Mouse (Mus musculus): Measurements from ENCODE around the gene 4921524J17Rik. TPM values are rescaled to one million over a fixed set of nuclear protein-coding genes. Genes with fewer than 3 reads are reported as not detected.

Gene 4921524J17Rik
- polyA plus RNA-seq, 1 experiment, result 57.7 TPM

DNA sequence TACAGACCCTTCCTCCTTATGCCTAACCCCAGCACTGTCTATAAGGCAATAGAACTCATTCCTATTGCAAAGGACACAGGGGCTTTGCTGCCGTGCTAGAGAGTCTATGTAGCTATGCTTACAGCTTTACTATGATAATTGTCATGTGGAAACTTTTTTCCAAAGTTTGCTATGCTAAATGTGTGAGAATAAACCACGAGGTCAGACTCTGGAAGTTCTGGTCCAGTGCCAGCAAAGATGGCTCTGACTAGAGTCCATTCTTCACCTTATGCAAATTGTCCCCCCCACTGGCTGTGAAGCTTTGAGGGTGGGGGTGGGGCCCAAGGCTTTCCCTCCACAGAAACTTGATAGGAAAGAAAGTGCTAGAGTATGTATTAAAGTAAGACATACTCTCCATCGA, 56.1 kb downstream of the 4921524J17Rik start:
- H3K36me3 ChIP-seq (ENCODE audit: control insufficient read depth, insufficient read depth, low read length, poor library complexity, severe bottlenecking), result no peaks in the 10 kb centered on the region
- no peak for TF ChIP-seq CTCF (IDR thresholded peaks at IDR 0.05; ENCODE audit: low read depth, low read length)
- TF ChIP-seq EP300 (IDR thresholded peaks at IDR 0.05; ENCODE audit: insufficient read depth, low read depth, low read length), result no peak
- TF ChIP-seq POLR2A (IDR thresholded peaks at IDR 0.05; ENCODE audit: insufficient read depth, low read length), result no peak
- H3K4me3 ChIP-seq (ENCODE audit: low read depth, low read length), result no peak overlapping the region
- H3K9me3 ChIP-seq (replicated peaks; ENCODE audit: control insufficient read depth, insufficient read depth, low read length, poor library complexity, severe bottlenecking), result no peaks in the 10 kb centered on the region
- no peaks in the 10 kb centered on the region for H3K4me1 ChIP-seq (ENCODE audit: control insufficient read depth, insufficient read depth, low read length)
- H3K27me3 ChIP-seq (ENCODE audit: control insufficient read depth, insufficient read depth, low read length, poor library complexity, severe bottlenecking), result 0 out of 2 replicates have a peak, but pooled peaks cover 2% of the 10 kb centered on the region
- no peak overlapping the region for H3K27ac ChIP-seq (ENCODE audit: insufficient read depth, low read length)
- no peak overlapping the region for H3K9ac ChIP-seq (ENCODE audit: low read depth, poor library complexity, severe bottlenecking)

DNA sequence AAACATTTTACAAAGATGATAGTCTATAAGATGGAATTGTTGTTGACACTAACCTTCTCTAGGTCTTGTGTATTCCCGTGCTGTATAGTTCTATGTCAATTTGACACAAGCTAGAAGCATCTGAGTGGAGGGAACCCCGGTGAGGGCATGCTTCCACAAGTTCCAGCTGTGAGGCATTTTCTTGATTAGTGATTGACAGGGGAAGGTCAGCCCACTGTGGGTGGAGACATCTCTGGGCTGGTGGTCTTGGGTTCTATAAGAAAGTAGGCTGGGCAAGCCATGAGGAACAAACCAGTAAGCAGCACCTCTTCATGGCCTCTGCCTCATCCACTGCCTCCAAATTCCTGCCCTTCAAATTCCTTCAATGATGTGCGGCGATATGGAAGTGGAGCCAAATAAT, 58.3 kb downstream of the 4921524J17Rik start:
- TF ChIP-seq POLR2A (IDR thresholded peaks at IDR 0.05; ENCODE audit: insufficient read depth, low read length) (no peak), CTCF (IDR thresholded peaks at IDR 0.05; ENCODE audit: low read depth, low read length) (no peak), EP300 (IDR thresholded peaks at IDR 0.05; ENCODE audit: insufficient read depth, low read depth, low read length) (no peak)
- Histone ChIP-seq H3K4me1 (ENCODE audit: control insufficient read depth, insufficient read depth, low read length) (no peaks in the 10 kb centered on the region), H3K9ac (ENCODE audit: low read depth, poor library complexity, severe bottlenecking) (no peak overlapping the region), H3K4me3 (ENCODE audit: low read depth, low read length) (no peak overlapping the region), H3K9me3 (replicated peaks; ENCODE audit: control insufficient read depth, insufficient read depth, low read length, poor library complexity, severe bottlenecking) (no peaks in the 10 kb centered on the region), H3K36me3 (ENCODE audit: control insufficient read depth, insufficient read depth, low read length, poor library complexity, severe bottlenecking) (no peaks in the 10 kb centered on the region), H3K27me3 (ENCODE audit: control insufficient read depth, insufficient read depth, low read length, poor library complexity, severe bottlenecking) (0 out of 2 replicates have a peak, but pooled peaks cover 2% of the 10 kb centered on the region), H3K27ac (ENCODE audit: insufficient read depth, low read length) (no peak overlapping the region)

DNA sequence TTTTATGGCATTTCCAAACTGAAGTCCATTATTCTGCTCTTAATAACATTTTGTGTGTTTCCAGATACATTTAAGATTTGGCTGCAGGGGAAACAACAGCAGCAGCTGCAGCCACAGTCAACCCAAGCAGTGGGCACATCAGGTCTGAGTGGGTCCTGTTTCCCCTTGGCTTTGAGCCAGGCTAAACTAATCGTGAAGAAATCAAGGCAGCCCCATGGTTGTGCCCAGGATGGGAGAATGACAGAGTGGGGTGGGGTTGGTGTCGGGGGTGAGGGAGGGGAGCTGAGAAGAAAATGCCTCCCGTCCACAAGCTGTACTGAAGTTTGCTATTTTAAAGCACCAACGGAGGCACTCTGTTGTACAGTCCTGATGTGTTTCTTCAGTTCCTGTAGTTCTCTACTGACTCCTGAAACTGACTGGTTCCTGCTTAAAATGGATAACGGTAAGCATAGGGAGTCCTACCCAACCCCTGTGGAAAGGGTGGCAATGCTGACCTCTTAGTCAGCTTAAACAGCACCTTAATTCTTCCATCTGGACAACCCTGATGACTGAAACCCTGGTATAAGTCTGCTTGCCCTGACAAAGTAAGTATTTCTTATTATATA, 59.1 kb downstream of the 4921524J17Rik start:
- no peaks in the 10 kb centered on the region for H3K4me1 ChIP-seq (ENCODE audit: control insufficient read depth, insufficient read depth, low read length)
- H3K4me3 ChIP-seq (ENCODE audit: low read depth, low read length), result no peak overlapping the region
- TF ChIP-seq POLR2A (IDR thresholded peaks at IDR 0.05; ENCODE audit: insufficient read depth, low read length) (no peak), CTCF (IDR thresholded peaks at IDR 0.05; ENCODE audit: low read depth, low read length) (no peak), EP300 (IDR thresholded peaks at IDR 0.05; ENCODE audit: insufficient read depth, low read depth, low read length) (no peak)
- H3K9ac ChIP-seq (ENCODE audit: low read depth, poor library complexity, severe bottlenecking), result no peak overlapping the region
- H3K9me3 ChIP-seq (replicated peaks; ENCODE audit: control insufficient read depth, insufficient read depth, low read length, poor library complexity, severe bottlenecking), result no peaks in the 10 kb centered on the region
- no peaks in the 10 kb centered on the region for H3K36me3 ChIP-seq (ENCODE audit: control insufficient read depth, insufficient read depth, low read length, poor library complexity, severe bottlenecking)
- no peak overlapping the region for H3K27ac ChIP-seq (ENCODE audit: insufficient read depth, low read length)
- H3K27me3 ChIP-seq (ENCODE audit: control insufficient read depth, insufficient read depth, low read length, poor library complexity, severe bottlenecking), result 0 out of 2 replicates have a peak, but pooled peaks cover 2% of the 10 kb centered on the region

DNA sequence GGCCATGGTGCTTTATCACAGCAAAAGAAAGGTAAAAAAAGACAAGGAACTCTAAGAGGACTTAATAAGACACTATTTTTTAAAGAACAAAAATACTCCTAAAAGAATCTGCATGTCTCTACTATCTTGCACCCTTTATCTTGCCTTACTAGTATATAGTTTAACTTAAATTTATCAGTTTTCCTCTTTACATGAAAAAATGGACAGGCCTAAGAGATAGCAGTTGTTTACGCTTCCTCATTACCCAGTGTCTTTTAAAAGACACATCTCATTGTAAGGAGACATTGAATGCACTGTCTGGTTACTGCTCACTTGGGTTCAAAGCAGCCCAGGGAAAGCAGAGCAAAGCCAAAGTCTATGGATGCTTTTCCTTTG, 60.2 kb downstream of the 4921524J17Rik start:
- Histone ChIP-seq H3K4me3 (ENCODE audit: low read depth, low read length) (no peak overlapping the region), H3K9me3 (replicated peaks; ENCODE audit: control insufficient read depth, insufficient read depth, low read length, poor library complexity, severe bottlenecking) (no peaks in the 10 kb centered on the region), H3K9ac (ENCODE audit: low read depth, poor library complexity, severe bottlenecking) (no peak overlapping the region), H3K36me3 (ENCODE audit: control insufficient read depth, insufficient read depth, low read length, poor library complexity, severe bottlenecking) (no peaks in the 10 kb centered on the region), H3K4me1 (ENCODE audit: control insufficient read depth, insufficient read depth, low read length) (no peaks in the 10 kb centered on the region), H3K27ac (ENCODE audit: insufficient read depth, low read length) (no peak overlapping the region), H3K27me3 (ENCODE audit: control insufficient read depth, insufficient read depth, low read length, poor library complexity, severe bottlenecking) (0 out of 2 replicates have a peak, but pooled peaks cover 2% of the 10 kb centered on the region)
- no peak for TF ChIP-seq EP300 (IDR thresholded peaks at IDR 0.05; ENCODE audit: insufficient read depth, low read depth, low read length)
- no peak for TF ChIP-seq POLR2A (IDR thresholded peaks at IDR 0.05; ENCODE audit: insufficient read depth, low read length)

DNA sequence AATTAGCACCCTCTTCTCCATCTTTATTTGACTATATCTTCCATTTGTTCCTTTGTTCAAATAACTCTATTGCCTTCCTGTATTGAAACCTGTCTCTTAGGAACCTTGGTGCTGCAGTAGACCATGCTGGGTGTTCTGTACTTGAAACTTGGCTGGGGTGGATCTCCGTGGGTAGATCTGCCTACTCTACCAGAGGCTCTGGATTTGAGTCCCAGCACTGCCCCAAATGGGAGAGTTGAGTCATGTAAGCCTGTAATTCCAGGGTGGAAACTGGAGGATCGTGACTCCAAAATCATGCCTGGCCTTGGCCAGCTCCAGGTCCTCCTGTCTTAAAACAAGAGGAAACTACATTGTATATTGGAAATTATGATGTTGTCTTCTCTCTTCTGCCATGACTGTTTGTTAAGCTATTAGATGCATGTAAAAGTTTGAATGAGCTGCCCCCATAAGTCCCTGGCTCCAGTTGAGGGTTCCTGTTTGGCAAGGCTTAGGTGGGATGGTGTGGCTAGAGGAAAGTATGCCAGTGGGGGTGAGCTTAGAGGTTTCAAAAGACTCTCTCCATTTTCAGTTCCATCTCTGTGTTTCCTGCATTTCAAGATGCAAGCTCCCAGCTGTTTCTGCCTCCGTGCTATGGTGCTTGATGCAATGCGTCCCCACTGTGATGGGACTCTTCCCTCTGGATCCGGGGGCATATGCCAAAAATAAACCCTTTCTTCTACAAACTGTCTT, 60.7 kb downstream of the 4921524J17Rik start:
- no peaks in the 10 kb centered on the region for H3K36me3 ChIP-seq (ENCODE audit: control insufficient read depth, insufficient read depth, low read length, poor library complexity, severe bottlenecking)
- no peaks in the 10 kb centered on the region for H3K4me1 ChIP-seq (ENCODE audit: control insufficient read depth, insufficient read depth, low read length)
- H3K9me3 ChIP-seq (replicated peaks; ENCODE audit: control insufficient read depth, insufficient read depth, low read length, poor library complexity, severe bottlenecking), result no peaks in the 10 kb centered on the region
- H3K27me3 ChIP-seq (ENCODE audit: control insufficient read depth, insufficient read depth, low read length, poor library complexity, severe bottlenecking), result 0 out of 2 replicates have a peak, but pooled peaks cover 2% of the 10 kb centered on the region
- no peak overlapping the region for H3K4me3 ChIP-seq (ENCODE audit: low read depth, low read length)
- TF ChIP-seq POLR2A (IDR thresholded peaks at IDR 0.05; ENCODE audit: insufficient read depth, low read length) (no peak), CTCF (IDR thresholded peaks at IDR 0.05; ENCODE audit: low read depth, low read length) (no peak), EP300 (IDR thresholded peaks at IDR 0.05; ENCODE audit: insufficient read depth, low read depth, low read length) (no peak)
- no peak overlapping the region for H3K27ac ChIP-seq (ENCODE audit: insufficient read depth, low read length)
- no peak overlapping the region for H3K9ac ChIP-seq (ENCODE audit: low read depth, poor library complexity, severe bottlenecking)

DNA sequence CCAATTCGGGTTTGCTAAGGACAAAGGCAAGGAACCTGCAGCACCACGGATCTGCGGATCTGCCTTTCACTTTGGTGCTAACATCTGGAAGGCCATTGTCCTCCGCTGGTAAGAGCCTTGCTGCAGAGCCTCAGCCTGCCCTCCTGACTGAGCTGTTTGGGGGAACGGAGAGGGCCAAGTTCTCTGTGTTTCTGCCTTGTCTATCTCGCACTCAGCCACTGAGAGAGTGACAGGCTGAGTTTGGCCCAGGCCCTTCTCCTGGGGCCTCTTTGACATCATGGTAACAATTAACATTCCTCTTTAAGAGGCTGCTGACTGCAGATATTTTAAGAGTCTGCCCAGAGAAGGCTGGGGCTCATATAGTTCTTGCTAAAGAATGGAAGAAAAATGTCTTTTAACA, 67.5 kb downstream of the 4921524J17Rik start:
- H3K4me1 ChIP-seq (ENCODE audit: control insufficient read depth, insufficient read depth, low read length), result no peaks in the 10 kb centered on the region
- no peaks in the 10 kb centered on the region for H3K9me3 ChIP-seq (replicated peaks; ENCODE audit: control insufficient read depth, insufficient read depth, low read length, poor library complexity, severe bottlenecking)
- no peak overlapping the region for H3K9ac ChIP-seq (ENCODE audit: low read depth, poor library complexity, severe bottlenecking)
- H3K36me3 ChIP-seq (ENCODE audit: control insufficient read depth, insufficient read depth, low read length, poor library complexity, severe bottlenecking), result no peaks in the 10 kb centered on the region
- H3K27ac ChIP-seq (ENCODE audit: insufficient read depth, low read length), result no peak overlapping the region
- H3K4me3 ChIP-seq (ENCODE audit: low read depth, low read length), result no peak overlapping the region
- TF ChIP-seq EP300 (IDR thresholded peaks at IDR 0.05; ENCODE audit: insufficient read depth, low read depth, low read length) (no peak), CTCF (IDR thresholded peaks at IDR 0.05; ENCODE audit: low read depth, low read length) (no peak), POLR2A (IDR thresholded peaks at IDR 0.05; ENCODE audit: insufficient read depth, low read length) (no peak)
- no peaks in the 10 kb centered on the region for H3K27me3 ChIP-seq (ENCODE audit: control insufficient read depth, insufficient read depth, low read length, poor library complexity, severe bottlenecking)

Data from ES-Bruce4 (cell line).